Mouse (Mus musculus): Measurements from ENCODE around the gene Fbxw4.

- no peak for TF ChIP-seq CTCF (IDR thresholded peaks at IDR 0.05; ENCODE audit: borderline replicate concordance, extremely low read depth, insufficient read depth, insufficient read length)
- TF ChIP-seq POLR2A (IDR thresholded peaks at IDR 0.05; ENCODE audit: borderline replicate concordance, extremely low read depth, insufficient read depth, insufficient read length, poor library complexity, severe bottlenecking): no peak
These were observed 77.0 kb downstream of the Fbxw4 start for GRCm38 (mm10) chr19:45583136-45583535.
